Mouse (Mus musculus) limb, embryonic 12.5 days (tissue): ENCODE results near the gene Sars. TPM values are rescaled to one million over a fixed set of nuclear protein-coding genes. Genes with fewer than 3 reads are reported as not detected.

ENCODE experiments used
- ATAC-seq: fragments of 200-750 bp; cut with Nextera tagmentation; 2 replicates; pipeline ENCODE4 v1.8.0; 2017; ENCODE audit warnings: low read depth, moderate TSS enrichment; ENCODE audit not compliant: insufficient number of reproducible peaks, insufficient read depth, low FRiP score, low TSS enrichment
- H3K27ac ChIP-seq: fragments of 300-500 bp; sonication (generic); 2 replicates; pipeline ENCODE4 v1.5.1; 2016; ENCODE audit warnings: mild to moderate bottlenecking, moderate library complexity
- H3K27me3 ChIP-seq: fragments of 300-500 bp; sonication (generic); 2 replicates; pipeline ENCODE4 v1.6.1; 2016; ENCODE audit warnings: mild to moderate bottlenecking, moderate library complexity
- H3K36me3 ChIP-seq: fragments of 300-500 bp; sonication (generic); 2 replicates; pipeline ENCODE4 v1.6.1; 2016; ENCODE audit warnings: mild to moderate bottlenecking, moderate library complexity
- H3K4me1 ChIP-seq: fragments of 300-500 bp; sonication (generic); replicated peaks from 2 replicates; pipeline ENCODE4 v1.6.1; 2016
- H3K4me2 ChIP-seq: fragments of 300-500 bp; sonication (generic); 2 replicates; pipeline ENCODE4 v1.6.1; 2016; ENCODE audit warnings: mild to moderate bottlenecking, moderate library complexity
- H3K4me3 ChIP-seq: fragments of 300-500 bp; sonication (generic); replicated peaks from 2 replicates; pipeline ENCODE4 v1.5.1; 2016; ENCODE audit warnings: mild to moderate bottlenecking
- H3K9ac ChIP-seq: fragments of 300-500 bp; sonication (generic); replicated peaks from 2 replicates; pipeline ENCODE4 v1.6.1; 2016; ENCODE audit warnings: mild to moderate bottlenecking, moderate library complexity
- H3K9me3 ChIP-seq: fragments of 300-500 bp; sonication (generic); 2 replicates; pipeline ENCODE4 v1.6.1; 2016; ENCODE audit warnings: mild to moderate bottlenecking, moderate library complexity
- WGBS: fragments of 180-500 bp; shearing (Covaris S2); methylation state at CpG from one replicate; pipeline ENCODE4 v1.1.7; 2016; 5-methylcytosine and 5-hydroxymethylcytosine counted together
- polyA plus RNA-seq: library from polyadenylated mRNA; unstranded; fragments of >200 nt; fragmentation: Nextera tagmentation; extraction: Ambion mirVana; gene quantifications from 2 replicates; pipeline ENCODE4 v1.2.1, GENCODE M21; 2016

Gene Sars
- polyA plus RNA-seq, 1 experiment from 2014 or later: 127 TPM

DNA sequence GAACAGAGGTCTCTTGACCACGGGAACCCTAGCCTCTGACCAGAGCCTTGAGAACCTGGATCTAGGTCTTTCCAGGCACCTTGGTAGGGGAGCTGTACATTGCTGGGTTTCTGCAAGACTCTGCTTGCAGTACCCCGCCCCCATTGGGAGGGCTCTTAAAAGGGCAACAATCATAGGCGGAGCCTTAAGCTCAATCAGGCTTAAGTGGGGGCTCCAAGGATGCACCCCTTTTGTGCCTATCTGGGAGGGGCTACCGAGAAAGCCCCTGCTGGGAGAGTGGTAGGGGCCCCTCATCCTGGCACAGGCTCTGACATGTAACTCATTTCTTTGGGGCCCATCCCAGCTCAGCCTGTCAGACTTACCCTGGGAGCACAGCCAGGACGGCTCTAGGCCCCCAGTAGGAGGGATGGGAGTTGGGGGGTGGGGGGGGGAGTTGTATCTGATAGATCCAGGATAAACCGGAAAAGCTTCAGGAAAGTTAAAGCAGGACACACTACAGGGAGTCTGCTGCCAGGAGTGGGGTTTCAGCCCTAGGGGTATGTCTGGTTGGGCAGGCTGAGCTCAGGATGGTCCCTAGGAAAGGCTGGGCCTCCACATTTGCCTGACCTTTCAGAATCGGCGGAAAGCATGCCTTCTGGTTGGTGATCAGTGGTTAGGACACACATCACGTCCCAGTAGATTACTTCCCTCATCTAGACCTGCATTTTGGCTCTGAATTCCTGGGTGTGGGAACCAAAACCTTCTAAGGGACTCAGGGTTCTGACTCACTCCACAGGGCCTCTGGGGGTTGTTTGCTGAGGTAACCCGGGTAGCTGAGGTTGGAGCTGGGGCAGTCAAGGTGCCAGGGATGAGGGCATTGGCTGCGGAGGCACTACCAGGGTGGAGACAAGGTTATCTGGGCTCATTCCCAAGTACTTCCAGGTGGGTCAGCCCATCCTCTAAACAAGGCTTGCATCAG lies 20.9 kb downstream of the Sars start:
- Histone ChIP-seq H3K27me3 (no peaks in the 10 kb centered on the region), H3K9ac (0 out of 2 replicates have a peak overlapping the region, but pooled peaks have one; percentile 18), H3K4me2 (peak overlapping the region; percentile 34), H3K4me3 (no peak overlapping the region), H3K27ac (peak overlapping the region; percentile 50; the same call in 1 of the 2 replicates), H3K4me1 (peaks cover 12% of the 10 kb centered on the region), H3K36me3 (peaks cover 43% of the 10 kb centered on the region), H3K9me3 (no peaks in the 10 kb centered on the region)
- peak; percentile 64 for ATAC-seq
- 25% methylated on average over 11 of the region's 11 CpGs for WGBS

DNA sequence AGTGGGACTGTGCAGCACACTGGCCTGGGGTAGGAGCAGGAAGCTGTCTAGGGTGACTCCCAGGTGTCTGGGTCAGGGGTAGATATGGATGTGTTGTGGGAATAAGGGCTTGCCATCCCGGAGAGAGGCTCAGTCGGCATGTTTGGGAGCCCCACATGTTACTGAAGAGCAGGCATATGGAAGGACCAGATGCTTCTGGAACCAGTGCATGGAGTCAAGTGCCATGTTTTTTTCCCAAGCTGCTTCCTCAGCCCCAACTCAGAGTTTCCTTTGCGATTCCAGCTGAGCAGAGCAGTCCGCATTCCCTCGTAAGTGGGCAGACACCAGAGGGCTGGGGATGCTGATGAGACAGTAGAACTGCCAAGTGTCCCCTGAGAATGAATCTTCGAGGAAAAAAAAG lies 22.0 kb downstream of the Sars start:
- Histone ChIP-seq H3K27me3 (peaks cover 8% of the 10 kb centered on the region; the same call in 1 of the 2 replicates), H3K4me2 (no peak overlapping the region), H3K27ac (no peak overlapping the region), H3K4me3 (no peak overlapping the region), H3K36me3 (peaks cover 32% of the 10 kb centered on the region), H3K4me1 (peaks cover 12% of the 10 kb centered on the region), H3K9ac (no peak overlapping the region), H3K9me3 (no peaks in the 10 kb centered on the region)
- 35% methylated on average over 6 of the region's 6 CpGs for WGBS
- ATAC-seq: no peak

DNA sequence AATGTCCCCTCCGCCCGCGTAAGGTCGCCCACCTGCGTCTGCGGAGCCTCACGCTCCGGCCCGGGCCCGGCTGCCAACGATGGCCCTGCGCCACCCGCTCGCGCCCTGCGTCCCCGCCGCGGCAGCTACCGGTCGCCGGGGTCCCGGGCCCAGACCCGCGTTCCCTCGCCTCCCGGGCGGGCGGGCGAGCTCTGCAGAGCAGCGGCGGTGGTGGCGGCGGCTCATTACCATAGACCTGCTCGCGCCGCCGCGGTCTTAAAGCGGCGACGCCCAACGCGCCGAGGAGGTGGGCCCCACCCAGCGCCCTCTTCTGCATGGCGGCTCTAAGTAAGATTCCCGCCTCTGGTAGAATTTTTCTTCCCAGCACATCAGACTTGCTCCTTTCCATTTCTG lies 29.2 kb downstream of the Sars start:
- under 1% methylated on average over 48 of the region's 48 CpGs for WGBS
- Histone ChIP-seq H3K9ac (peak overlapping the region; percentile 79), H3K4me3 (peak overlapping the region; percentile 78), H3K4me1 (no peaks in the 10 kb centered on the region; the same call in 1 of the 2 replicates), H3K4me2 (peak overlapping the region; percentile 99), H3K9me3 (peaks cover 14% of the 10 kb centered on the region), H3K27ac (peak overlapping the region; percentile 45; the same call in 1 of the 2 replicates), H3K27me3 (peaks cover 42% of the 10 kb centered on the region), H3K36me3 (peaks cover 28% of the 10 kb centered on the region)
- peak; percentile 60; the same call in 1 of the 2 replicates for ATAC-seq

DNA sequence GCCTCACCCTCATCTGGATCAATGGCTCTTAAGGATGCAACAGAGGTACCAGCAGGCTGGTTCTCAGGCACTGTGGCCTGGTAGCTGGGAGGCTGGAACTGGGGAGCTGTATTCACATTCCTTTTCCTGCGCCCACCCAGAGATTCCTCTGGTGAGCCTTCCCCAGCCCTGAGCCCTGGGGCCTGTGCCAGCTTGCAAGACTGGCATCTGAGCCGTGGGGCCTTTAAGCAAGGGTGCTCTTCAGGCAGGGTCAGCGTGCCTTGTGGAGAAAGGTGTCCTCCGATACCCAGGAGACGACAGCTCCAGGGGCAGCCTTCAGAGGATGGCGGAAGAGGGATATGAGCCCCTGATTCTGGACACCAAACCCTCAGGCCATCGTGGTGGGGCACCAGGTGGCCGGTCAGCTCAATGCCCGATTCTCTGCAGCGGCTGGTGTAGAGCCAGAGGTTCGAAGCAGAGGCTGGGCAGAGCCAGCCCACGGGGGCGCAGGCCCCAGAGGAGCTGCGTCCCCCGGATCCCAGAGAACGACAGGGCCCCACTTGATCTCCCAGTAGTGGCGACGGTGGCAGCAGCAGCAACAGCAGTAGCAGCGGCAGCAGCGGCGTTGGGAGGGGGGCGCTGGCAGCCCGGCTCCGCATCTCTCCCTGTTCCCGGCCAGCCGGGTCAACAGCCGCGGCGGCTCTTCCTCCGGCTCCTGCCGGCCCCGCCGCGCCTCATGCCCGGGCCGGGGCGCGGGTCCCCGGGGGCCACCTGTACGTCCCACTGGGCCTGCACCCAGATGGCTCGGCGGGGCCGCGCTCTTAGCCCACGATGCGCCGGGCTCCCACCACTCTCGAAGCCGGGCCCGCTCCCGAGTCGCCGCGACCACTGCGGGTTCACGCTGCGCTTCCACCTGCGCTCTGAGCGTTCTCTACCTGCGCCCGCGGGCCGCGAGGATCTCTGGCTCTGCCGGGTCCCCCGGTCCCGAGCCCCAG lies 29.9 kb downstream of the Sars start, which contains the start of gene Celsr2:
TSS of gene Celsr2 (minus strand) at position 696 of the 974 bp plus-strand sequence.
- peak within 1 kb of the TSS; percentile 79 for H3K9ac ChIP-seq
- peaks cover 42% of the 10 kb centered on the region for H3K27me3 ChIP-seq
- peak within 1 kb of the TSS; percentile 99 for H3K4me2 ChIP-seq
- peaks cover 28% of the 10 kb centered on the region for H3K36me3 ChIP-seq
- H3K4me3 ChIP-seq: peak within 1 kb of the TSS; percentile 78
- no peak for ATAC-seq
- peaks cover 14% of the 10 kb centered on the region for H3K9me3 ChIP-seq
- no peaks in the 10 kb centered on the region; the same call in 1 of the 2 replicates for H3K4me1 ChIP-seq
- peak within 1 kb of the TSS; percentile 45; the same call in 1 of the 2 replicates for H3K27ac ChIP-seq
- WGBS: 6% methylated on average over 67 of the region's 67 CpGs

DNA sequence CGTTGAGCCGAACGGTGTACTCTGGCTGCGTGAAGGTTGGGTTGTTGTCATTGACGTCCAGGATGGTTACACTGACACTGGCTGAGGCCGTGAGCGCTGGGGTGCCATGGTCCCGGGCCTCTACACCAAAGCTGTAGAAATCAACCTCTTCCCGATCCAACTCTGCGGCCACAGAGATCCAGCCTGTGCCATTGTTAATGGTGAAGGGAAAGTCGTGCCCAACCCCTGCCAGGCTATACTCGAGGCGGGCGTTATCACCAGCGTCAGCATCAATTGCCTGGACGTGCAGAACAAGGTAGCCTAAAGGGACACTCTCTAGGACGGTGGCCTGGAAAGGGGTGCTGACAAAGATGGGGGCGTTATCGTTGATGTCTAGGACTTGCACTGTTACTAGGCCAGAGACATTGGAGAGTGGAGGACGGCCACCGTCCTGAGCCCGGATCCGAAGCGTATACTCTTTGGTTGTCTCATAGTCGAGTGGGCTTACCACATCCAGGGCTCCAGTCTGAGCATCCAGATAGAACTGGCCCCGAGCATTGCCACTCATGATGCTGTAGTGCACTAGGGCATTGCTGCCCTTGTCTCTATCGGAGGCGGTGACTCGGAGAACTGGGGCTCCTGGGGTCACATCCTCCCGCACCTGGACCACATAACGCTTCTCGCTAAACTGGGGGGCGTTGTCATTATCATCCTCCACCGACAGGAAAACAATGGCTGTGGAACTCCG lies 31.2 kb downstream of the Sars start:
- H3K36me3 ChIP-seq: peaks cover 28% of the 10 kb centered on the region
- H3K4me1 ChIP-seq: no peaks in the 10 kb centered on the region; the same call in 1 of the 2 replicates
- H3K27me3 ChIP-seq: peaks cover 42% of the 10 kb centered on the region
- H3K9ac ChIP-seq: no peak overlapping the region
- peaks cover 14% of the 10 kb centered on the region for H3K9me3 ChIP-seq
- WGBS: 97% methylated on average over 35 of the region's 35 CpGs
- H3K27ac ChIP-seq: no peak overlapping the region
- ATAC-seq: no peak
- no peak overlapping the region for H3K4me3 ChIP-seq
- H3K4me2 ChIP-seq: no peak overlapping the region

DNA sequence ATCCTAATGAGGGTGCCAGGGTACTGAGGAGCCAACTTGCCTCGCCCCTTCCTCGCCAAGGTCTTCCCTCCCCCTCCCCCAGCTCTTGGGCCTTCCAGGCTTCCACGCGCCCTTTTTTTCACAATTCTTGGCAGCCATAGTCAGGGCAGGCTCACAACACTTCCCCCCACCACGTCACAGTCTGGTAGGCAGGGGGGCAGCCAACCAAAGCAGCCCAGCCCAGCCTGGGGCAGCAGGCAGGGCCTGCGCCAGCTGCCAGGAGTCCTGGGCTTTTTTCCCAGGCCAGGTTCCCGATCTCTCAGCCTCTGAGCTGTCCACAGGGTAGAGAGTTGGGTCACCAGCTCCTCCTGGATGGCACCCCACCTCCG lies 33.3 kb downstream of the Sars start:
- H3K4me1 ChIP-seq: no peaks in the 10 kb centered on the region; the same call in 1 of the 2 replicates
- no peak overlapping the region for H3K9ac ChIP-seq
- H3K27me3 ChIP-seq: peaks cover 24% of the 10 kb centered on the region
- H3K36me3 ChIP-seq: peaks cover 32% of the 10 kb centered on the region
- WGBS: 79% methylated on average over 8 of the region's 8 CpGs
- ATAC-seq: no peak
- no peak overlapping the region for H3K4me2 ChIP-seq
- no peak overlapping the region for H3K27ac ChIP-seq
- no peak overlapping the region for H3K4me3 ChIP-seq
- peaks cover 14% of the 10 kb centered on the region for H3K9me3 ChIP-seq

DNA sequence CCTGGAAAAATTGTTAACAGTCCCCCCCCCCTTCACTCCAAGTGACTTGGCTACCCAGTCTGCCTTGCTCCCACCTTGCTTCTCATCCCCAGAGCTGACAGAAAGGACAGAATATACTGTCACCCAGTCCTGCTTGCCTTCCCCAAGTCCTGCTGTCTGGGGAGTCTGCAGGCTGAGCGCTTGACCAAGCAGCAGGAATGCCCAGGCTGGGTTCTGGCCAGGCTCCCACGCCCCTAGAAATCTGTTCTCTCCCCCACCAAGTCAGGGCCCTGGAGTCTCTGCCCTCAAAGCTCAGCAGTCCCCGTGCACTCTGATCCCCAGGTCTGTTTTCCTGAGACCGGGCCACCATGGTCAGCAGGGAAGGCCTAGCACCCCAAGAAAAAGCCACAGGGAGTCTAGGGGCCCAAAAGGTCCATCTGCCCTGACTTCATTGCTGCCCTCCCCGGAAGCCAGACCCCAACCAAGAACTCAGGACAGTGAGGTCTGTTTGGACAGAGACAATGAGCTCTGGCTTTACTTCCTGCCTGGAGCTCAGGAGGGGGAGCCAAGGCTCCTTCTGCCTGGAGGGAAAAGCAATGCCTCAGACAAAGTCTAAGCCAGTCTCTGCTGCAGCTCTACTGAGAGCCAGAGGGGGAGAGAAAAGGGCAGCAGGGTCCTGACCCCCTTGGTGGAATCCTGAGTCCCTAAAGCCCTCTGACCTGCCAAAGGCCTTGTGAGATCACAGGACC lies 33.8 kb downstream of the Sars start:
- Histone ChIP-seq H3K9ac (peak overlapping the region; percentile 35; the same call in 1 of the 2 replicates), H3K36me3 (peaks cover 37% of the 10 kb centered on the region), H3K9me3 (peaks cover 14% of the 10 kb centered on the region), H3K4me1 (no peaks in the 10 kb centered on the region; the same call in 1 of the 2 replicates), H3K4me3 (no peak overlapping the region), H3K4me2 (no peak overlapping the region), H3K27ac (no peak overlapping the region), H3K27me3 (peaks cover 18% of the 10 kb centered on the region)
- no peak for ATAC-seq
- WGBS: 64% methylated on average over 5 of the region's 5 CpGs

DNA sequence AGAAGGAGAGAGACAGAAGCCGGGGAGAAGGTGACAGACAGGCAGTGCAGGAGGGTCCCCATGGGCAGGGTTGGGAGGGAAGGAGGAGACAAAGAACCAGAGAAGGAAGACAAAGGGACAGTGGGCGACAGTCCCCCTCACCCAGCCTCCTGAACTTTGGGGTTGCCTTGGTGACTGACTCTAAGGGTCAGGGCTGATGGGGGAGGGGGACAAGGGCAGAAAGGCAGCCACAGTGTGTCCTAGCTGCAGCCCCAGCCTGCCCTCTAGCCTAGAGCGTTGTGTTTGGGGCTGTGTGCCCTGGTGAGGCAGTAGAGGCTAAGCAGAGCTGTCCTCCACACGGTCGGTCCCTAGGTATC lies 34.7 kb downstream of the Sars start:
- no peak for ATAC-seq
- H3K9me3 ChIP-seq: peaks cover 14% of the 10 kb centered on the region
- peak overlapping the region; percentile 18; the same call in 1 of the 2 replicates for H3K9ac ChIP-seq
- 0 out of 2 replicates have a peak overlapping the region, but pooled peaks have one; percentile 3 for H3K4me2 ChIP-seq
- H3K27me3 ChIP-seq: peaks cover 13% of the 10 kb centered on the region
- H3K4me3 ChIP-seq: no peak overlapping the region
- 48% methylated on average over 5 of the region's 5 CpGs for WGBS
- peaks cover 37% of the 10 kb centered on the region for H3K36me3 ChIP-seq
- H3K4me1 ChIP-seq: peaks cover 6% of the 10 kb centered on the region
- no peak overlapping the region for H3K27ac ChIP-seq

DNA sequence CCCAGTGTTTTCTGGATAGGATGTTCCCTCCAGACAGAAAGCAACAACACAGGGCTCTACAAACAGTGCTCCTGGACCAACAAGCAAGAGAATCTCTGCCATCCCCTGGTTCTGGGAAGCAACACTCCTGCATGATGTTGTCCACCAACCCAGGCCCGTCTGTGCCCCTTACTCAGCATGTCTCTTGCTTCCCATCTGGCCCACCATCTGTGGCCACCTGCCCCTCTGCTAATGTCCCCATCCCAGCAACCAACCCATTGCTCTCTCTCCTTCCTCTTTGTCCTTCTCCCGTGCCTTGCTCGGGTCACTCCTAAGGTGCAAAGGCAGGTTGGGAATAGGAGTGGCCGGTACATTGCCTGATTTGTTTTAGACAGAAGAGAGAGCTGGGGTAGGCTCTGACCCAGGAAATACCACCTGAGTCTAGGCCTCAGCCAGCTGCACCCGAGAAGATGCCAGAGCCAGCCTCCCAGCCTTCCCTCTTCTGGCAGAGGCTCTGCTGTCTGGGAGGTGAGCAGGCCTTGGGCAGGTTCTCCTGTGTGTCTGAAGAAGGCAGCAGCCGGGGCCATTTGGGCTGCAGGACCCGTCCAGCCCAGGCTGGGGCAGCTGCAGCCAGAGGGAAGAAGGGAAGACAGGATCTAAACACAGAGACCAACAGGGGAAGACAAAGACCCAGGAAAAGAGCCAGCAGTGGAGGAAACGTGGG lies 35.2 kb downstream of the Sars start:
- Histone ChIP-seq H3K4me2 (0 out of 2 replicates have a peak overlapping the region, but pooled peaks have one; percentile 3), H3K4me3 (no peak overlapping the region), H3K4me1 (peaks cover 8% of the 10 kb centered on the region)

More for the DNA sequence above, 35.2 kb downstream of the Sars start:
- peaks cover 14% of the 10 kb centered on the region for H3K9me3 ChIP-seq
- ATAC-seq: no peak
- no peak overlapping the region for H3K27ac ChIP-seq
- peaks cover 8% of the 10 kb centered on the region for H3K27me3 ChIP-seq
- 64% methylated on average over 8 of the region's 8 CpGs for WGBS
- H3K9ac ChIP-seq: peak overlapping the region; percentile 18; the same call in 1 of the 2 replicates
- H3K36me3 ChIP-seq: peaks cover 37% of the 10 kb centered on the region
